ENCODE assay signal across 8 mouse cellular contexts in genomic region chr15:37165887-37166507, GRCm38 (mm10).
DNase-seq lines count a peak whose midpoint lies in the region; ATAC-seq and TF ChIP-seq lines count a peak whose summit lies in the region.

No protein-coding gene starts in this region.

- H3K9me3 ChIP-seq in embryonic facial prominence, embryonic 12.5 days, result no peaks in the 10 kb centered on the region
- H3K9me3 ChIP-seq in kidney, postnatal 0 days (replicated peaks; ENCODE audit: low read length), result no peaks in the 10 kb centered on the region

- intact Hi-C loops in heart, adult 2 months (cut with DNase I), result no loop called here

- WGBS in heart, adult 2 months, result 31% methylated on average over 12 of the region's 12 CpGs
- 22% methylated on average over 12 of the region's 12 CpGs for WGBS in embryonic facial prominence, embryonic 12.5 days
- WGBS in kidney, postnatal 0 days, result 15% methylated on average over 12 of the region's 12 CpGs

- peak; percentile 6 to 20 for DNase-seq in heart, adult 2 months
- DNase-seq in heart, adult 8-10 months (ENCODE audit: low spot score), result no peak
- DNase-seq in kidney, postnatal 0 days (ENCODE audit: low spot score), result peak; percentile 76
- DNase-seq in lung, postnatal 25 days (ENCODE audit: low spot score), result peak; percentile 62
- DNase-seq in MN1 (ENCODE audit: low spot score), result no peak
- DNase-seq in gastrocnemius, postnatal 4 days (ENCODE audit: low spot score in 2 of 2), result no peak

- no peak overlapping the region for H3K27ac ChIP-seq in heart, adult 2 months
- H3K27ac ChIP-seq in embryonic facial prominence, embryonic 12.5 days, result no peak overlapping the region
- H3K27ac ChIP-seq in kidney, postnatal 0 days, result peak overlapping the region; percentile 6; the same call in 1 of the 2 replicates

- no peak for TF ChIP-seq POLR2A in heart, adult 2 months (IDR thresholded peaks at IDR 0.05; ENCODE audit: insufficient read depth, low read depth, low read length)

- 0 out of 2 replicates have a peak overlapping the region, but pooled peaks have one; percentile 12 for H3K4me3 ChIP-seq in heart, adult 2 months
- H3K4me3 ChIP-seq in embryonic facial prominence, embryonic 12.5 days, result no peak overlapping the region
- no peak overlapping the region for H3K4me3 ChIP-seq in kidney, postnatal 0 days (replicated peaks; ENCODE audit: low read depth, low read length)

- H3K4me2 ChIP-seq in embryonic facial prominence, embryonic 12.5 days (replicated peaks), result peak overlapping the region; percentile 18
- peak overlapping the region; percentile 19 for H3K4me2 ChIP-seq in kidney, postnatal 0 days (ENCODE audit: low read length)

- no peak for ATAC-seq in embryonic facial prominence, embryonic 12.5 days (ENCODE audit: insufficient number of reproducible peaks, insufficient read depth, low FRiP score, low TSS enrichment)
- peak; percentile 56 for ATAC-seq in kidney, postnatal 0 days (replicated peaks; ENCODE audit: low FRiP score, low read depth)
- no peak for ATAC-seq in cerebellum, adult (ENCODE audit: insufficient number of reproducible peaks, low FRiP score, low TSS enrichment)

- H3K79me2 ChIP-seq in heart, adult 2 months (replicated peaks; ENCODE audit: control insufficient read depth, insufficient read depth, low read length), result no peaks in the 10 kb centered on the region

- no peak for TF ChIP-seq CTCF in heart, adult 2 months (IDR thresholded peaks at IDR 0.05)
- no peak for TF ChIP-seq CTCF in kidney, postnatal 0 days (IDR thresholded peaks at IDR 0.05; ENCODE audit: low read depth)

- H3K9ac ChIP-seq in heart, adult 2 months (ENCODE audit: low read depth, low read length), result no peak overlapping the region
- no peak overlapping the region for H3K9ac ChIP-seq in embryonic facial prominence, embryonic 12.5 days
- H3K9ac ChIP-seq in kidney, postnatal 0 days (ENCODE audit: low read depth, low read length), result no peak overlapping the region

- H3K4me1 ChIP-seq in heart, adult 2 months (ENCODE audit: control insufficient read depth, insufficient read depth, low read length), result no peaks in the 10 kb centered on the region
- H3K4me1 ChIP-seq in embryonic facial prominence, embryonic 12.5 days, result peaks cover 8% of the 10 kb centered on the region; the same call in 1 of the 2 replicates
- peaks cover 23% of the 10 kb centered on the region for H3K4me1 ChIP-seq in kidney, postnatal 0 days (replicated peaks; ENCODE audit: insufficient read depth, low read length)

- TF ChIP-seq EP300 in heart, adult 2 months (IDR thresholded peaks at IDR 0.05; ENCODE audit: insufficient read depth, low read depth, low read length), result no peak

- no peaks in the 10 kb centered on the region for H3K27me3 ChIP-seq in heart, adult 2 months (ENCODE audit: control insufficient read depth, insufficient read depth, low read length)
- H3K27me3 ChIP-seq in embryonic facial prominence, embryonic 12.5 days, result no peaks in the 10 kb centered on the region
- no peaks in the 10 kb centered on the region for H3K27me3 ChIP-seq in kidney, postnatal 0 days (ENCODE audit: insufficient read depth, low read length)

- no peaks in the 10 kb centered on the region for H3K36me3 ChIP-seq in heart, adult 2 months (ENCODE audit: control insufficient read depth, insufficient read depth, low read length)
- no peaks in the 10 kb centered on the region for H3K36me3 ChIP-seq in embryonic facial prominence, embryonic 12.5 days
- H3K36me3 ChIP-seq in kidney, postnatal 0 days (ENCODE audit: insufficient read depth, low read length), result no peaks in the 10 kb centered on the region

Comparison
In these comparisons a context has a peak if more than half of its experiments do, and no peak if none do; other contexts are left out.
1. DNase-seq: peak in heart, adult 2 months (2 of 2), kidney, postnatal 0 days (single experiment) and lung, postnatal 25 days (single experiment); none in heart, adult 8-10 months (single experiment), MN1 (single experiment) and gastrocnemius, postnatal 4 days (0 of 2).